Mouse (Mus musculus): ENCODE measurements around the gene Zcchc4.

DNA sequence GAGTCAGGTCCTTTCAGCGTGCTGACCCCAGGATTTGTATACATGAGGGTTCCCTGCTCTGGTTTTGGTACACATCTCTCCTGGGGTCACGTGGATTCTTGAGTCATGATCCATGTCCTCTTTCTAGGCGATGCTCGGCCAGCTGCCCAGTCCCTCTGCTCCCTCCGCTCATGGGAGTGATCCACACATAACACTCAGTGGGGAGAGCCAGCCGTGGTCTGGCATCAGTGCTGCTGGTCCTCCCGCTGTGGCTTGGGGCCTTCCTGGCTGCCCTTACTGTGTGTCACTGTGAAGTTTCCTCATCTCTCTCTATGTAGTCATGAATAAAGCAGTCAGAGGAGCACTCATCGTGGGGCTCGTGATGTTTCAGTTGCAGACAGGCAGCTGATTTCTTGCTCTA, 18.9 kb downstream of the Zcchc4 start:
- TF ChIP-seq POLR2A (IDR thresholded peaks at IDR 0.05; ENCODE audit: insufficient read depth, low read depth, low read length) (no peak), CTCF (IDR thresholded peaks at IDR 0.05) (no peak), EP300 (IDR thresholded peaks at IDR 0.05; ENCODE audit: insufficient read depth, low read depth, low read length) (no peak)
